Mouse (Mus musculus): ENCODE results near the gene Akt3.

GRCm38 (mm10) chr1:177260796-177261195 is 2.8 kb upstream of the Akt3 start:
- TF ChIP-seq CTCF (IDR thresholded peaks at IDR 0.05; ENCODE audit: low read depth, low read length): no peak
- TF ChIP-seq EP300 (IDR thresholded peaks at IDR 0.05; ENCODE audit: insufficient read depth, low read depth, low read length): no peak
